Mouse (Mus musculus) cortical plate, adult 2 months (tissue): ENCODE measurements around the gene Srsf10. TPM values are rescaled to one million over a fixed set of nuclear protein-coding genes. Genes with fewer than 3 reads are reported as not detected.
A peak's percentile ranks its signal among the peaks of the same experiment; 100 is the strongest.

Source experiments
- H3K27ac ChIP-seq: fragments of 200-500 bp; 2 replicates; pipeline ENCODE4 v1.5.1; 2012; ENCODE audit warnings: low read length, control low read depth, inconsistent platforms; ENCODE audit not compliant: insufficient read depth
- H3K4me1 ChIP-seq: fragments of 200-500 bp; 2 replicates; pipeline ENCODE4 v1.6.1; 2011; ENCODE audit warnings: low read length; ENCODE audit not compliant: control insufficient read depth, insufficient read depth
- H3K4me3 ChIP-seq: fragments of 200-500 bp; 2 replicates; pipeline ENCODE4 v1.5.1; 2011; ENCODE audit warnings: mild to moderate bottlenecking, low read length, control low read depth; ENCODE audit not compliant: insufficient read depth
- CTCF ChIP-seq: fragments of 200-500 bp; IDR thresholded peaks from 2 replicates; pipeline ENCODE4 v1.5.1; 2011; ENCODE audit warnings: mild to moderate bottlenecking, control low read depth, low read length; ENCODE audit not compliant: insufficient read depth; ENCODE audit errors: extremely low read depth
- POLR2A ChIP-seq: fragments of 200-500 bp; IDR thresholded peaks from 2 replicates; pipeline ENCODE4 v1.6.1; 2011; ENCODE audit warnings: mild to moderate bottlenecking, low read length, control low read depth; ENCODE audit not compliant: insufficient read depth; ENCODE audit errors: extremely low read depth
- polyA plus RNA-seq: library from polyadenylated mRNA; depleted of rRNA; stranded (reverse); fragments of >200 nt; gene quantifications from 2 replicates; pipeline ENCODE4 v1.2.3, GENCODE M21; 2012

The Srsf10 gene
- polyA plus RNA-seq, 1 experiment: 49.1 TPM

DNA sequence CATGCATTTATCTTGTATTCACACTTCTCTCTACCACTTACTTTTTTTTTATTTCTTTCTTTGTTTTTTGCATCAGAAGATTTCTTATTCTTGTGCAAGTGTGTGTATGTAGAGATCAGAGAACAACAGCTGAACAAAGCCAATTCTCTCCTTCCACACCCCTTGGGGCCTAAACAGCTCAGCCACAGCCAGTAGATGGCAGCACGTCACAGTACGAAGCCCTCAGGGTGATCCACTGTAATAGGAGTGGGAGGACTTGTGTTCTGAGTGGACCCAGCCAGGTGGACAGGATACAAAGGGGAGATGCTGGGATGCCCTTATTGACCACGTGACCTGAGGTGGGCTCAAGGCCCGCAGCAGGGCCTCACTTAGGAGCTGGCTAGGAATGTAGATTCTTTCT lies 34.3 kb downstream of the Srsf10 start:
- TF ChIP-seq POLR2A: no peak
- peak; percentile 96 for TF ChIP-seq CTCF
- no peak overlapping the region for H3K4me3 ChIP-seq
- no peaks in the 10 kb centered on the region for H3K4me1 ChIP-seq
- H3K27ac ChIP-seq: no peak overlapping the region

DNA sequence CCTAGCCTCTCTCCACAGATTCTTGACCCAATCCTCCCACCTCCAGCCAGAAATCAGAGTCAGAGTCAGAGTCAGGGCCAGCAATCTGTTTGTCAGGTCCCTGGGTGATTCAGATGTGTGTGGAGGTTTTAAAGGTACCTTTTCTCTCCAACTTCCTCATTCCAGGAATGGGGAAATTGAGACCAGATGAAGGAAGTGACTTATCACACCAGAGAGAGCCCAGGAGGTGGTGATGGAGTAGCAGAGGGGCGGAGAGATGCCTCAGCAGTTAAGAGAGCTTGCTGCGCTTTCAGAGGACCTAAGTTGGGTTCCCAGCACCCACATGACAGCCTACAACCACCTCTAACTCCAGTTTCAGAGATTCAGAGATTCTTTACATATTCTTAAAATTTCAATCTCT lies 36.0 kb downstream of the Srsf10 start:
- no peak overlapping the region for H3K4me3 ChIP-seq
- TF ChIP-seq POLR2A (no peak), CTCF (no peak)
- H3K27ac ChIP-seq: no peak overlapping the region
- no peaks in the 10 kb centered on the region for H3K4me1 ChIP-seq

DNA sequence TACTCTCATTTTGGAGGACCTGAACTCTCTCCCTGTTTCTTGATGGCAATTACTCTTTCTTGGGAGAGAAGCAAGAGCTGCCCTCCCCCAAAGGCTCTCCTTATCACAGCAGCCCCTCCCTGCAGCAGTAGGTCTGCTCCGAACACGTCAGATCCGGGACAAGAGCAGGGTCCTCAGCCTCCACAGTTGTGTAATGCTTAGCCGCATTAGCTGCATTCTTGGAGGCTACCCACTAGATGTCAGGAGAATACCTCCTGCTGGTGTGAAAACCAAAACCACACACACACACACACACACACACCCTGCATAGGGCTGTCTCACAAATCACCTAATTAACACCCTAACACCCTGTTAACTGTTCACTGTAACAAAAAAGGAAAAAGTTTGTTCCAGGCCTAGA lies 37.3 kb downstream of the Srsf10 start:
- no peak overlapping the region for H3K27ac ChIP-seq
- TF ChIP-seq CTCF: 0 out of 2 replicates have a peak, but pooled peaks have one; percentile 0
- no peak for TF ChIP-seq POLR2A
- no peaks in the 10 kb centered on the region for H3K4me1 ChIP-seq
- no peak overlapping the region for H3K4me3 ChIP-seq

DNA sequence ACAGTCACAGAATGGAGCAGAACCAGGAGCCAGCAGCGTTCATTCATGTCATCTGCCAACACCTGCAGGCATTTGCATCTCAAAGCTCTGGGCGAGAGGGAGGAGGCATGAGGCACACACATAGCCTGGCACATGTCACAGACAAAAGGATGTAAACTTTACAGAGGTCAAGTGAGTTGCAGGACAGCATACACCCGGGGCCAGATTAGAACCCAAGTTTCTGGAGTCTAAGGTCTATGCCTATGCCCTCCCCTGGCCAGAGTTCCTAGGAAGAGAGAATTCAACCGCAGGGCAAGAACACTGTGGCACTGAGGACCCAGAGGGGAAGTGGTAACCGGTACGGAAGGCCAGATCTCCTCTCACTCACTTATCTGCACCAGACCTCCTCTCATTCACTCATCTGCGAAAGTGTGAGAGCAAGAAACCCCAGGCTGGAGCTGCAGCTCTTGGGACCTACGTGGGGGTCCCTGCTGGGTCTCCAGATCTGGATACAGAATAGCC lies 39.6 kb downstream of the Srsf10 start, which contains the start of gene Cnr2:
Cnr2 (plus strand) TSS at position 324 of the 501 bp plus-strand sequence.
- Histone ChIP-seq H3K27ac (no peak within 1 kb of the TSS), H3K4me3 (no peak within 1 kb of the TSS), H3K4me1 (no peaks in the 10 kb centered on the region)
- TF ChIP-seq POLR2A (no peak), CTCF (no peak)

DNA sequence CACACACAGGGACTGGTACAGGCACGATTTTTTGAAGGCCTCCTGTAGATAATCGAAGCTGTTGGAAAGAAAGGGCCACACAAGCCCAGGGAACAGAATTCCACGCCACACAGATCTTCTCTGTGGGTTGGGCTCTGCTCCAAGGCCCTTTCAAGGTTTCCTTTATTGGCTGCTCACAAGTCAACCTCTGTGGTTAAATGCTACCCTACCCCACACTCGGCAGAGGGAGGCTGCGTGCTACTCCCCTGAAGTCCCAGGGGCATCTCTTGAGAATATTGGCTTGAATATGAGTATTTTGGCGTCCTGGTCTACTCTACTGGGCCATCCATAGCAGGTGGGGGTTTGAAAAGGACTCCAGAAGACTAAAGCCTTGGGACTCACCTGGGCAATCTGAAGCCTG lies 40.6 kb downstream of the Srsf10 start:
- TF ChIP-seq POLR2A (no peak), CTCF (no peak)
- Histone ChIP-seq H3K4me1 (no peaks in the 10 kb centered on the region), H3K27ac (no peak overlapping the region), H3K4me3 (no peak overlapping the region)

DNA sequence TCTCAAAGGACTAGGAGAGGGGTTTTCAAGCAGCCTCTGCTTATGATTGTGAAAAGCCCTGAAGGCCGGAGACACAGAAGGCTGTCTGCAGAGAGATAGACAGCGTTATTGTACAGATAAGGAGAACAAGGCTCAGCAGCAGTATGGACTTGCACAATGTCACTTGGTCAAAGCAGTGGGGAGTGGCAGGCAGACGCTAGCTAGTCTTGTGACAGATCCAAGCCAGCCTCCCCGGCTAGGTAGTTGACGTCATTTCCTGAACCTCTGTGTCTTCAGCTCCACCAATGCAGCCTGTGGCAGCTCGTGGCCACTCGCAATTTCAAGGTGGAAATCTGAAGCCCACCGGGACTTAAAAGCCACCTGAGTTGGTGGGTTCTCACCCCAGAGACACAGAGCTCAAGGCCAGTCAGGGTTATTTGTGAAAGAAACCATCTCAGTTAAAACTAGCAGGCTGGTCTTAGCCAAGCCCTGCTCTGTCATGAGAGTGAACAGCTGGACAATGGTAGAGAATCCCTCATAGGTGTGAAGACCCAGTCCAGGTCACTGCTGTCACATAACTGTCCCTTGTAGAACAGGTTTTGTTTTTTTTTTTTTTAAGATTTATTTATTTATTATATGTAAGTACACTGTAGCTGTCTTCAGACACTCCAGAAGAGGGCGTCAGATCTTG lies 43.0 kb downstream of the Srsf10 start:
- TF ChIP-seq CTCF (no peak), POLR2A (no peak)
- H3K27ac ChIP-seq: no peak overlapping the region
- H3K4me1 ChIP-seq: no peaks in the 10 kb centered on the region
- no peak overlapping the region for H3K4me3 ChIP-seq

DNA sequence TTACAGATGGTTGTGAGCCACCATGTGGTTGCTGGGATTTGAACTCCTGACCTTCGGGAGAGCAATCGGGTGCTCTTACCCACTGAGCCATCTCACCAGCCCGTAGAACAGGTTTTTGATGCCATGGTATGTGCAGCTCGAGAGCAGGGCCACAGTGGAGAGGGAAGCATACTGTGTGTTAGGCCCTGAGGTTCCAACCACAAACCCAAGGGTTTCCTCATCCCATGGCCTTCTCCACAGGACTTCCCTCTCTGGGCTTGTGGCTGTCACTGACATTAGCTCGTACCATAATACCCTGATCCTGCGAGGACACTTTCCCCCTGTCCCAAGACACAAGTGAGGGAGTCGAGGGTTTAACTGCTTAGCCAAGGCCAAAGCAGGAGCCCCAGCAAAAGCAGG lies 43.5 kb downstream of the Srsf10 start:
- TF ChIP-seq POLR2A: no peak
- no peak for TF ChIP-seq CTCF
- Histone ChIP-seq H3K27ac (no peak overlapping the region), H3K4me3 (no peak overlapping the region), H3K4me1 (no peaks in the 10 kb centered on the region)

DNA sequence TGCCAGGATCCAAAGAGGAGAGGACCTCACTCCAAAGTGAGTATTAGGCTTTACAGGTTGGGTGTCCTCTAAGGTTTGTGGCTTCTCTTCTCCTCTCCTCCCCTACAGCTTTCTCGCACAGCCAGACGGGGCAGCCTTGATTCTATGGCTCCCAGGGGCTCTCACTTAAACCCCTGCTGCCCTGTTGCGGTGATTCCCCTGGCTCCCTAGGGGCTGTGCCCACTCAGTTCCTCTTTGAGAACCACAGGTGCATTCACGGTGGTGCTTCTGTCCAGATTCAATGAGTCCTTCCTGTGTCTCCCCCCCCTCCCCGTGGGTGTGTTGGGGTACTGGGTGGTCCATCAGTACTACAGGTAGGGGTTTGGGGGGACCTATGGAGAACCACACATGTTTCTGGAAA lies 44.5 kb downstream of the Srsf10 start:
- no peak overlapping the region for H3K4me3 ChIP-seq
- no peak for TF ChIP-seq CTCF
- no peak for TF ChIP-seq POLR2A
- H3K4me1 ChIP-seq: no peaks in the 10 kb centered on the region
- H3K27ac ChIP-seq: no peak overlapping the region

DNA sequence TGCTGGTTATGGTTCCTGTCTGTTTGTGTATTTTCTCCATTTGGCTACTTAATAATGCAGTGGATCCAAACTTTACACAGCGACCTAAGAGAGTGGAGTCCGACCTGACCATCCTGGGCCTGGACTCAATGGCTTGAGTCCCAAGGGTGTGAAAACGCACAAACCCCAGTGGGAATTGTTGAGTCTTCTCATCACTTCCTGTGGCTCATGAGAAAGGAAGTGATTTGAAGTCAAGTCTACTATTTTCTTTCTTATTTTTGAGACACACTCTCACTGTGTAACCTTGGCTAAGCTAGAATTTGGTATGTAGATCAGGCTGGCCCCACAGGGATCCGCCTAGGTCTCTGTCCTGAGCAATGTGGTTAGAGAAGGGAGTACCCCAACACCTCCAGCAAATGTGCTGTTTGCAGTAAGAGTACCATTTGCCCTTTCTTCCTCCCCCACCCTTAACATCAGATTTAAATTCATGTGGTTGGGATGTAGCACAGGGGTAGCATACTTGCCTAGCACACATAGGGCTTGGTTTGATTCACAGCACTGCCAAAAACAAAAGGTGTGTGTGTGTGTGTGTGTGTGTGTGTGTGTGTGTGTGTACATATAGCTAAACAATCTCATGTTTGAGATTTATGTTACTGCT lies 47.2 kb downstream of the Srsf10 start:
- TF ChIP-seq POLR2A: no peak
- TF ChIP-seq CTCF: no peak
- Histone ChIP-seq H3K27ac (no peak overlapping the region), H3K4me3 (no peak overlapping the region), H3K4me1 (no peaks in the 10 kb centered on the region)

DNA sequence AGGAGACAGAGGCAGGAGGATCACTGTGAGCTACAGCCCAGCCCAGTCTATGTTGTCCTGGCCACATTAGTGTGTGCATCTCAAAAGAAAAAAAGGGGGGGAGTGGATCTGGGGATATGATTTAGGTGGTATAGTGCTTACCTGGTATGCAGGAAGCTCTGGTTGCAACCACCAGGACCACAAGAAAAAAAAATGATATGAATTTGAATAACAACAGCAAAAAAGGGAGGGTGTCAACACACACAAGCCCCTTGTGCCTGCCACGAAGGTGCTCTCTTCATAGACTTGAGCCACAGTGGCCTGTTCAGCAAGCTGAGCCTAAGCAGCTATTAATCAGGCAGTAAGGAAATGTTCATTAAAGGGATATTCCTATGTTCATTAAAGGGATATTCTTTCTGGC lies 49.3 kb downstream of the Srsf10 start:
- Histone ChIP-seq H3K27ac (no peak overlapping the region), H3K4me3 (no peak overlapping the region), H3K4me1 (no peaks in the 10 kb centered on the region)
- TF ChIP-seq POLR2A: no peak
- no peak for TF ChIP-seq CTCF

DNA sequence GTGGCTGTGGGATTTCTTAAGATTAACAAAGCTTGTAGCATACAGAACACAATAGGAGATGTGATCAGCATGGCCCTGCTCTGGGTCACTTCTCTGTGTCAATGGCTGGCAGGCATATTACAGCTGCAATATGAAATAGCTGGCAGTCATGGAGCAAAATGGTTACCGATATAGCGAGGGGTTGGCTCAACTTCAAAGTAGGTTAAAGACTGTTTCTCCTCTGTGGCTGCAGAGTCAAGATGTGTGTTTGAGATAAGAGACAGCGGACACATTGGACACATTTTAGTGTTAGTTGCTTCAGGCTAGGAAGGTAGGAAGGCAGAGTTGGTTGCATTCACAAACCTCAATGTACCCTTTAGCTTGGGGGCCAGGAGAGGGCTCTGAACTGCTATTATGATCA lies 51.1 kb downstream of the Srsf10 start:
- no peaks in the 10 kb centered on the region for H3K4me1 ChIP-seq
- H3K27ac ChIP-seq: no peak overlapping the region
- H3K4me3 ChIP-seq: no peak overlapping the region
- TF ChIP-seq CTCF: no peak
- no peak for TF ChIP-seq POLR2A
